ENCODE assay signal across 15 mouse cellular contexts in the genomic region with DNA sequence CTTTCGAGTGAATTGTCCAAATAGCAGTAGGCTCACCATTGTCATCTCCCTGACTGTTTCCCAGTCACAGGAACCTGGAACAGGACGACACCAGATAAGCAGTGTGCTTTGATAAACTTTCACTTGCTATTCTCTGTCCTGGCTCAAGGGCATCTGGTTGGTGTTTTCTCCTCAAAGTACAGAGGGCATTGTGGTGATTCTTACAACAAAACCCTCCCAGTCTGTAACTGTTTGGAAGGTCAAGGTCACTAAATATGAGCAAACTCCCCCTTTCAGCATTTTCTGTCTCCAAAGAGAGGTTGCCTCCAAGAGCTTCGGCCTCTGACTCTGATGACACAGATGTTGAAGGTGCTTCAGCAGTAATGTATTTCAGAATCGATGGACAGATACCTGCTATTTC. TPM values are rescaled to one million over a fixed set of nuclear protein-coding genes. Genes with fewer than 3 reads are reported as not detected.
"Had no signal": no experiment of that assay in that cellular context is flagged by ENCODE, and none has a peak within 500 bp of the region (broad histone marks: within the 10 kb centered on the region; RNA-seq: fewer than 3 reads in every experiment).

No protein-coding gene starts in this region.

- H3K36me3 ChIP-seq: limb, embryonic 12.5 days; limb, embryonic 15.5 days; liver, embryonic 13.5 days had no signal

- DNase-seq: kidney, adult 9 months; kidney, postnatal 14 days; kidney, postnatal 4 days; left cerebral cortex, postnatal 4 days; liver, embryonic 13.5 days; lung, adult 2 months; lung, postnatal 14 days; lung, postnatal 4 days; midbrain, embryonic 14.5 days; thymus, postnatal 25 days had no signal

- H3K9me3 ChIP-seq: limb, embryonic 12.5 days; limb, embryonic 15.5 days; liver, embryonic 13.5 days had no signal

- H3K27ac ChIP-seq: limb, embryonic 12.5 days; limb, embryonic 15.5 days; liver, embryonic 13.5 days had no signal

- H3K4me1 ChIP-seq: limb, embryonic 12.5 days; liver, embryonic 13.5 days had no signal

- H3K4me3 ChIP-seq: limb, embryonic 12.5 days; limb, embryonic 15.5 days; liver, embryonic 13.5 days had no signal

- H3K4me2 ChIP-seq: limb, embryonic 12.5 days; limb, embryonic 15.5 days; liver, embryonic 13.5 days; midbrain, embryonic 11.5 days had no signal

- H3K27me3 ChIP-seq: limb, embryonic 15.5 days; liver, embryonic 13.5 days had no signal

- H3K9ac ChIP-seq: limb, embryonic 12.5 days; limb, embryonic 15.5 days; liver, embryonic 13.5 days had no signal

RNA-seq across cellular contexts. Expression of gene Wipf3, which starts 35.5 kb away (rescaled TPM):
- total RNA-seq: megakaryocyte progenitor cell, adult 5-6 weeks; megakaryocyte-erythroid progenitor cell, adult 5-6 weeks had no signal
